Mouse (Mus musculus) liver, embryonic 13.5 days (tissue): ENCODE data around the gene Gpr83. TPM values are rescaled to one million over a fixed set of nuclear protein-coding genes. Genes with fewer than 3 reads are reported as not detected.

Experiments
- ATAC-seq: fragments of 200-750 bp; cut with Nextera tagmentation; 2 replicates; pipeline ENCODE4 v1.8.0; 2017; ENCODE audit warnings: low read depth, mild to moderate bottlenecking, moderate number of reproducible peaks, moderate library complexity
- DNase-seq: peaks from one replicate; pipeline ENCODE4 v3.0.0; 2022
- H3K27ac ChIP-seq: fragments of 300-500 bp; sonication (generic); 2 replicates; pipeline ENCODE4 v1.5.1; 2015; ENCODE audit warnings: moderate library complexity, mild to moderate bottlenecking, inconsistent platforms
- H3K27me3 ChIP-seq: fragments of 300-500 bp; sonication (generic); 2 replicates; pipeline ENCODE4 v1.6.1; 2015; ENCODE audit warnings: mild to moderate bottlenecking, inconsistent platforms
- H3K36me3 ChIP-seq: fragments of 300-500 bp; sonication (generic); 2 replicates; pipeline ENCODE4 v1.6.1; 2015; ENCODE audit warnings: mild to moderate bottlenecking, inconsistent platforms
- H3K4me1 ChIP-seq: fragments of 300-500 bp; sonication (generic); replicated peaks from 2 replicates; pipeline ENCODE4 v1.6.1; 2015; ENCODE audit warnings: inconsistent platforms
- H3K4me2 ChIP-seq: fragments of 300-500 bp; sonication (generic); 2 replicates; pipeline ENCODE4 v1.6.1; 2015; ENCODE audit warnings: inconsistent platforms, mild to moderate bottlenecking, moderate library complexity
- H3K4me3 ChIP-seq: fragments of 300-500 bp; sonication (generic); replicated peaks from 2 replicates; pipeline ENCODE4 v1.5.1; 2015; ENCODE audit warnings: mild to moderate bottlenecking, inconsistent platforms
- H3K9ac ChIP-seq: fragments of 300-500 bp; sonication (generic); 2 replicates; pipeline ENCODE4 v1.6.1; 2015; ENCODE audit warnings: mild to moderate bottlenecking, inconsistent platforms
- H3K9me3 ChIP-seq: fragments of 300-500 bp; sonication (generic); replicated peaks from 2 replicates; pipeline ENCODE4 v1.6.1; 2016; ENCODE audit warnings: inconsistent platforms
- WGBS: fragments of 180-500 bp; shearing (Covaris S2); methylation state at CpG from one replicate; pipeline ENCODE4 v1.1.7; 2015; ENCODE audit not compliant: insufficient replicate concordance; 5-methylcytosine and 5-hydroxymethylcytosine counted together
- polyA plus RNA-seq: library from polyadenylated mRNA; unstranded; fragments of >200 nt; fragmentation: Nextera tagmentation; extraction: Ambion mirVana; gene quantifications from 2 replicates; pipeline ENCODE4 v1.2.1, GENCODE M21; 2015

The Gpr83 gene
- 0.05 and 0.06 TPM in 2 replicates for polyA plus RNA-seq

DNA sequence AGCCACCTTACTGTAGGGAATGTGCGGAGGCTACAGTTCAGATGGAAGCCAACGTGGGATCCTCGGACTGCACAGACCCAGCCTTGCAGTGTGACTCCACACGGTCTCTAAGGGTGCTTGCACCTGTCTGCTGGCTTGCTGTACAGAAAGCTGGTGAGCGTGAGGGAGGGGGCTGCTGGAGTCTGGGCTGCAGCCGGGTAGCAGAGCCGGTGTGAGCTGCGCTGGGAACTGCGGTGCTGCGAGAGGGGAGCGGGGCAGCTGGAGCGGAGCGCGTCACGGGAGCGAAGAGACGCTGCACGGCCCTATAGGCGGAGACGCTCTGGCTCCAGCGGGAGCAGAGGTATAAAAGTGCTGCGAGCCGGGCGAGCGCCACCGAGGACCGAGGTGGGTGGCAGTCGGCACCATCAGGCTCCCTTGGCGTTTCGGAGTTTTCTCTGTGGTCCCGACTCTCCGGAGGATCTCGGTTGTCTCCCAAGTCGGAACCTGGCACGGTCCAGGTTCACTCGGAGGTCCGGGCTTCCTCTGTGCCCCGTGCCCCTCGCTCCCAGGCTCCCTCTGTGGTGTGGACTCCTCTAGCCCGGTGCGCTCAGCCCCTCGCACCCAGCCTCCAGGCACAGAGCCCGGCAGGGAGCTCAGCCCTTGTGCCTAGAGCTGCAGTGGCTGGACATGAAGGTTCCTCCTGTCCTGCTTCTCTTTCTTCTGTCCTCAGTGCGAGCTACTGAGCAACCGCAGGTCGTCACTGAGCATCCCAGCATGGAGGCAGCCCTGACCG is at the start of gene Gpr83:
Gene Gpr83, plus strand, starts transcription at position 343 of the 772 bp plus-strand sequence.
- H3K27me3 ChIP-seq: peaks cover 59% of the 10 kb centered on the region
- H3K4me3 ChIP-seq: peak within 1 kb of the TSS; percentile 30
- no peaks in the 10 kb centered on the region for H3K4me1 ChIP-seq
- no peak within 1 kb of the TSS for H3K9ac ChIP-seq
- WGBS: 3% methylated on average over 47 of the region's 47 CpGs
- H3K36me3 ChIP-seq: no peaks in the 10 kb centered on the region
- no peak for DNase-seq
- no peaks in the 10 kb centered on the region for H3K9me3 ChIP-seq
- ATAC-seq: no peak
- H3K27ac ChIP-seq: no peak within 1 kb of the TSS
- H3K4me2 ChIP-seq: peak within 1 kb of the TSS; percentile 51

- peaks cover 91% of the 10 kb centered on the region for H3K36me3 ChIP-seq
- no peaks in the 10 kb centered on the region for H3K9me3 ChIP-seq
- no peak overlapping the region for H3K4me3 ChIP-seq
- H3K27ac ChIP-seq: no peak overlapping the region
- DNase-seq (no peak), ATAC-seq (no peak)
- no peak overlapping the region for H3K4me2 ChIP-seq
- no peaks in the 10 kb centered on the region for H3K27me3 ChIP-seq
- no peak overlapping the region for H3K9ac ChIP-seq
- no peaks in the 10 kb centered on the region for H3K4me1 ChIP-seq
These were observed 38.6 kb upstream of the Gpr83 start for GRCm38 (mm10) chr9:14821396-14821795.

DNA sequence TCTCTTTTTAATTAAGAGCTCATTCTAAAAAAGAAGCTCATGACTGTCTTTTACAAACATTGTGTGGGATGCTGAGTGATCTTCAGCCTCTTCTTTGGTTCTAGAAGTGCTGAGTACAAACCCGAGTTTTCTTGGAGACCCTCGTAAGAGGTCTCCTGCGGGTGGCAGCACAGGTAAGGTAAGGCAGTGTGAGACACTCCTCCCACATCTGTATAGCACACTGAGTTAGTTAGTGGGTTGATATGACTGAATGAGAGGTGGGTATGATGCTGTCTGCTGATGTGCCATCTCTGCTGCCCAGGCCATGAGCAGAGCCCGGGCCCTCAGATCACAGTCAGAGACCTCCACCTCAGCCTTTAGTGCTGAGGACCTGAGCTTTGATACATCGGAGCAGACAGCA is 35.2 kb upstream of the Gpr83 start:
- DNase-seq (no peak), ATAC-seq (no peak)
- Histone ChIP-seq H3K4me1 (no peaks in the 10 kb centered on the region), H3K9me3 (no peaks in the 10 kb centered on the region), H3K27ac (no peak overlapping the region), H3K4me3 (no peak overlapping the region), H3K27me3 (no peaks in the 10 kb centered on the region), H3K9ac (no peak overlapping the region), H3K4me2 (no peak overlapping the region), H3K36me3 (peaks cover 86% of the 10 kb centered on the region)
- WGBS: 80% methylated on average over 5 of the region's 5 CpGs

- DNase-seq (no peak), ATAC-seq (no peak)
- H3K9ac ChIP-seq: no peak overlapping the region
- H3K36me3 ChIP-seq: peaks cover 85% of the 10 kb centered on the region
- H3K27me3 ChIP-seq: no peaks in the 10 kb centered on the region
- H3K4me2 ChIP-seq: no peak overlapping the region
- no peak overlapping the region for H3K4me3 ChIP-seq
- H3K27ac ChIP-seq: no peak overlapping the region
- no peaks in the 10 kb centered on the region for H3K4me1 ChIP-seq
- 72% methylated on average over 2 of the region's 2 CpGs for WGBS
- H3K9me3 ChIP-seq: no peaks in the 10 kb centered on the region
These were observed 32.1 kb upstream of the Gpr83 start for GRCm38 (mm10) chr9:14827875-14828274.

- H3K36me3 ChIP-seq: peaks cover 87% of the 10 kb centered on the region
- no peak overlapping the region for H3K4me3 ChIP-seq
- no peaks in the 10 kb centered on the region for H3K4me1 ChIP-seq
- DNase-seq (no peak), ATAC-seq (no peak)
- 73% methylated on average over 5 of the region's 5 CpGs for WGBS
- no peak overlapping the region for H3K9ac ChIP-seq
- no peak overlapping the region for H3K27ac ChIP-seq
- H3K27me3 ChIP-seq: no peaks in the 10 kb centered on the region
- H3K4me2 ChIP-seq: no peak overlapping the region
- H3K9me3 ChIP-seq: no peaks in the 10 kb centered on the region
These were observed 28.0 kb upstream of the Gpr83 start for GRCm38 (mm10) chr9:14832046-14832445.

GRCm38 (mm10) chr9:14835335-14836075 is 24.5 kb upstream of the Gpr83 start:
- DNase-seq (no peak), ATAC-seq (peak; percentile 34; the same call in 1 of the 2 replicates)
- Histone ChIP-seq H3K4me3 (no peak overlapping the region), H3K27ac (no peak overlapping the region), H3K36me3 (peaks cover 63% of the 10 kb centered on the region), H3K27me3 (no peaks in the 10 kb centered on the region), H3K9me3 (no peaks in the 10 kb centered on the region), H3K9ac (no peak overlapping the region), H3K4me2 (no peak overlapping the region), H3K4me1 (no peaks in the 10 kb centered on the region)
- WGBS: 78% methylated on average over 6 of the region's 6 CpGs

- Histone ChIP-seq H3K27me3 (no peaks in the 10 kb centered on the region), H3K4me2 (no peak overlapping the region), H3K27ac (no peak overlapping the region), H3K4me3 (no peak overlapping the region), H3K9ac (no peak overlapping the region), H3K9me3 (no peaks in the 10 kb centered on the region), H3K4me1 (no peaks in the 10 kb centered on the region), H3K36me3 (peaks cover 26% of the 10 kb centered on the region)
- DNase-seq (no peak), ATAC-seq (no peak)
- 72% methylated on average over 7 of the region's 7 CpGs for WGBS
These were observed 20.5 kb upstream of the Gpr83 start for GRCm38 (mm10) chr9:14839527-14839926.

DNA sequence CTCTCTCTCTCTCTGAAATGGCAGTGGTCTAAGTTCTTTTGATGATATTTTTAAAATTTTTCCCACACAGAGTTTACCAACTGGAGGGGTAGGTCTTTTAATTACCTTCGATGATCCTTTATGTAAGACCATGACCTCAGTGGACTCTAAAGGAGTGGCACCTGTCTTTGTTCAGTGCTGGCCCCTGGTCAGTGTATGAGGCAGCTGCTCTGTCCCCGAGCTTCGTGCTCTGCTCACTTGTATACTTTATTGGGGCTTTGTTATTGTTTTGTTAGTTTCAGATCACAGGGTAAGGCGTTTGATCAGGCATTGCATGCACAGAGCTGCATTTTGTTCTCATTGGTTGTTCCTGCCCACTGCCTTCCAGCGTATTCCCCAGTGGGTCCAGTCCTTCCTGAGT is 20.0 kb upstream of the Gpr83 start:
- Histone ChIP-seq H3K4me3 (no peak overlapping the region), H3K36me3 (peaks cover 21% of the 10 kb centered on the region), H3K4me1 (no peaks in the 10 kb centered on the region), H3K4me2 (no peak overlapping the region), H3K27ac (no peak overlapping the region), H3K27me3 (no peaks in the 10 kb centered on the region), H3K9me3 (no peaks in the 10 kb centered on the region), H3K9ac (no peak overlapping the region)
- ATAC-seq (no peak), DNase-seq (no peak)
- WGBS: 83% methylated on average over 5 of the region's 5 CpGs

GRCm38 (mm10) chr9:14841878-14842761 is 17.9 kb upstream of the Gpr83 start:
- ATAC-seq (no peak), DNase-seq (no peak)
- no peak overlapping the region for H3K27ac ChIP-seq
- H3K4me1 ChIP-seq: no peaks in the 10 kb centered on the region
- H3K4me3 ChIP-seq: no peak overlapping the region
- H3K27me3 ChIP-seq: no peaks in the 10 kb centered on the region
- WGBS: 76% methylated on average over 10 of the region's 10 CpGs
- no peak overlapping the region for H3K9ac ChIP-seq
- H3K4me2 ChIP-seq: no peak overlapping the region
- no peaks in the 10 kb centered on the region for H3K9me3 ChIP-seq
- H3K36me3 ChIP-seq: 0 out of 2 replicates have a peak, but pooled peaks cover 4% of the 10 kb centered on the region

DNA sequence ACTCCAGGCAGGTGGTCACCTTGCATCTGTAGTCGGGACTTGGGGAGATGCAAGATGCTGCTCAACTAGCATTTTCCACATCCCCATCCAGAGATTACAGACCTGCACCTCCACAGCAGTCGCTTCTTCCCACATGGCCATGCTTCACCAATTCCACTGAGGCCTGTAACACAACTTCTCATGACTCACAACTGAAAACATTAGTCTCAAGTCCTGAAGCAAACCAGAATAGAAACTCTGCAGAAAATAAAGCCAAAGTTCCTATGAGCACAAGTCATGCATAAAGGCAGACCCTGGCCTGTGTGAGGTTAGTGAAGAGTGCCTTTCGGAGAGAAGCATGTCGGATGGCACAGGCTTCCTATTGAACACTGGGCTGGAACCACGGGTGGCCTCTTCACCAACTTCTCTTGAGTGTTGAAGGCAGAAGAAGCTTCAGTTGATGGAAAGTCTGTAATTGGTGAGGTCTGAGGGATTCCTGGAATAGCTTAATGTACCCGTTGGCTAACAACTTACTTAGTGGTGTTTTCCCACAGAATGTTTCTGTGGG is 16.6 kb upstream of the Gpr83 start:
- ATAC-seq (no peak), DNase-seq (no peak)
- H3K4me3 ChIP-seq: no peak overlapping the region
- no peaks in the 10 kb centered on the region for H3K9me3 ChIP-seq
- no peak overlapping the region for H3K4me2 ChIP-seq
- no peaks in the 10 kb centered on the region for H3K4me1 ChIP-seq
- H3K27me3 ChIP-seq: no peaks in the 10 kb centered on the region
- no peaks in the 10 kb centered on the region for H3K36me3 ChIP-seq
- no peak overlapping the region for H3K27ac ChIP-seq
- H3K9ac ChIP-seq: no peak overlapping the region
- WGBS: 77% methylated on average over 6 of the region's 6 CpGs

DNA sequence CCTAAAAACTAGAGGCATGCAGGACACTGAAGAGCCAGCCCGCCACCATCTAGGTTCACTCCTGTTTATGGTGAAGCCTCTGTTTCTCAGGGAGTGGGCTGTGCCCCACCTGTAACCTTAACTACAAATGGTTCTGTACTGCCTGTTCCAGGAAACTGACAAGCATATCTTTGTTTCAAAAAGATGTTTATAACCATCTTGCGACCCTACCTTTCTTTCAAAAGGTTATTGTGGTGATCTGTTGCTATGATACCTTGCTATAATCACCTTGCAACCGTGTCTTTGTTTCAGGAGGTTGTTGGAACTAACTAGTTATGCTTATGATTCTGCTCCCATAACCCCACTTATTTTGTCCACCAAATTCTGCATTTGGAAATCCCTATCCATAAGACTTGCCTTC is 16.1 kb upstream of the Gpr83 start:
- Histone ChIP-seq H3K4me2 (no peak overlapping the region), H3K9ac (no peak overlapping the region), H3K36me3 (no peaks in the 10 kb centered on the region), H3K9me3 (no peaks in the 10 kb centered on the region), H3K27me3 (no peaks in the 10 kb centered on the region), H3K4me3 (no peak overlapping the region), H3K4me1 (no peaks in the 10 kb centered on the region), H3K27ac (no peak overlapping the region)
- 76% methylated on average over 3 of the region's 3 CpGs for WGBS
- DNase-seq: no peak
- no peak for ATAC-seq
